Mouse (Mus musculus): Measurements from ENCODE around the gene Glcci1. TPM values are rescaled to one million over a fixed set of nuclear protein-coding genes. Genes with fewer than 3 reads are reported as not detected.

Glcci1 gene
- total RNA-seq, 2 experiments from 2014 or later = 4.1 to 10.2 TPM

- no peak for ATAC-seq (ENCODE audit: poor library complexity, severe bottlenecking)
Measured at GRCm38 (mm10) chr6:8544822-8545221, 35.4 kb downstream of the Glcci1 start.

DNA sequence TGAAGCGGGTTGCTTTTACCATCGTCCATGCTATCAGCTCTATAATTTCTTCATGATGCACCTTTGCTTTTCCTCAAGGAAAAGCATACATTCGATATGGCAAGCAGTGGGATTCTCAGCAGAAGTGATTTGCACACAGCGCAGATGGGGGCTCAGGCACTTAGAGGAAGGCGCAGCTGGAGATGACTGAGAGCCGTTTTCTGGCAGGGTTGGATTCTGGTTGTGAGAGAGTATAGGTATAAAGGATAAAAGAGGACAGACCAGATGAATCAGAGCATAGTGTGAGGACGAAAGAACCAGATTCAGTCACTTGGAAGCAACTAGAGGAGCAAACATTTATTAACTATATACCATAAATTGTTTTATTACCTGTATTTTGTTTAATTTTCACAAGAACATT, 36.4 kb downstream of the Glcci1 start:
- ATAC-seq (ENCODE audit: poor library complexity, severe bottlenecking) = no peak

DNA sequence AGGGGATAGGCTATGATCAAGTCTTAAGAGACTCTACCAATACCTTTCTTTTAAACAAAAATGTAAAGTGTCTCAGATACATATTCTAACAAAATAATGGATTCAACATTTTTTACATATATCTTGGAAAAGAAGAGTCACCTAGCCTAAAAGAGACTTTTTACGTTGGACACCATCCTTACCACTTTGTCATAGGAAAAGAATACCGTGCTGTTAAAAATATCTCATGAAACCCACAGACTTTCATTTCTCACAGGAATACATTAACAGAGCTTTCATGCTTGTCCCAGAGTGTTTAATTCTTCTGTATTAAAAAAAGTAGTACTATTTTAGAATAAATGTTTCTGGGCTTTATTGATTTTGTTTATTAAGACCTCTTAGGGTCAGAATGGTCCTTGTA, 41.8 kb downstream of the Glcci1 start:
- no peak for ATAC-seq (ENCODE audit: poor library complexity, severe bottlenecking)

GRCm38 (mm10) chr6:8556849-8557571, 47.6 kb downstream of the Glcci1 start:
- no peak for ATAC-seq (ENCODE audit: poor library complexity, severe bottlenecking)

GRCm38 (mm10) chr6:8560682-8561081, 51.3 kb downstream of the Glcci1 start:
- no peak for ATAC-seq (ENCODE audit: poor library complexity, severe bottlenecking)

- no peak for ATAC-seq (ENCODE audit: poor library complexity, severe bottlenecking)
Measured at GRCm38 (mm10) chr6:8582377-8582776, 73.0 kb downstream of the Glcci1 start.

DNA sequence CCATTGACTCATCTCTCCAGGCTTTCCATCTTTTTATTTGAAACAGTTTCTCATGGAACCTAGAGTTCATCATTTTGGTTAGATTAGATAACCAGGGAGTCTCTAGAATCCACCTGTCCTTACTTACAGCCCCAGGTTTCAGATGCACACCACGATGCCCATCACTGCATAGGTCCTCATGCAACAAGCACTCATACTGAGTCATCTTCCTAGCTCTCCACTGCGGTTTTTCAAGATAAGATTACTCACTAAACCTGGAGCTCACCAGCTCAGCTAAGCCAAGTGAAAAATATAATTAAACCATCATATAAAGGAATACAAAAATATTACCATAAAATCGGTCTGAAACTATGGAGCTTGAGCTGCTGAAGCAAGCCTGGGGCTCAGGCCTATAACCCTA, 74.5 kb downstream of the Glcci1 start:
- no peak for ATAC-seq (ENCODE audit: poor library complexity, severe bottlenecking)

GRCm38 (mm10) chr6:8591665-8592064, 82.3 kb downstream of the Glcci1 start:
- no peak for ATAC-seq (ENCODE audit: poor library complexity, severe bottlenecking)

DNA sequence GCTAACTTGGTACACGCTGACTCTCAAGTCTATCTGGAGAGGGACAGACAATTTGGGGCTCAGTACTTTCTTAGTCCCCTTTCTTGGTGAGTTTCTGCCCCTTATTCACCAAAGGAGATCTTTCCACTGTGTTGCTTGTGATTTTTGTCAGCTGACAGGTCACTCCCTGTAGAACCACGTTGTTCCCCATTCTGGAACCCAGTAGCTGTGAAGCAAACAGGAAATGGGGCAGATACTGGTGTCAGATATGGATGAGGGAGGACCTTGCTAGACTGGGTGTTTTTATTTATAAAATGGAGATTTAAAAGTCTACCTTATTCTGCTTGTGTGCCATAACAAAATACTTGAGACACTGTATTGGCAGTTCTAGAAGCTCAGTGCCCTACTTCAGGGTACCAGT, 108.0 kb downstream of the Glcci1 start:
- ATAC-seq (ENCODE audit: poor library complexity, severe bottlenecking) = peak; percentile 86

DNA sequence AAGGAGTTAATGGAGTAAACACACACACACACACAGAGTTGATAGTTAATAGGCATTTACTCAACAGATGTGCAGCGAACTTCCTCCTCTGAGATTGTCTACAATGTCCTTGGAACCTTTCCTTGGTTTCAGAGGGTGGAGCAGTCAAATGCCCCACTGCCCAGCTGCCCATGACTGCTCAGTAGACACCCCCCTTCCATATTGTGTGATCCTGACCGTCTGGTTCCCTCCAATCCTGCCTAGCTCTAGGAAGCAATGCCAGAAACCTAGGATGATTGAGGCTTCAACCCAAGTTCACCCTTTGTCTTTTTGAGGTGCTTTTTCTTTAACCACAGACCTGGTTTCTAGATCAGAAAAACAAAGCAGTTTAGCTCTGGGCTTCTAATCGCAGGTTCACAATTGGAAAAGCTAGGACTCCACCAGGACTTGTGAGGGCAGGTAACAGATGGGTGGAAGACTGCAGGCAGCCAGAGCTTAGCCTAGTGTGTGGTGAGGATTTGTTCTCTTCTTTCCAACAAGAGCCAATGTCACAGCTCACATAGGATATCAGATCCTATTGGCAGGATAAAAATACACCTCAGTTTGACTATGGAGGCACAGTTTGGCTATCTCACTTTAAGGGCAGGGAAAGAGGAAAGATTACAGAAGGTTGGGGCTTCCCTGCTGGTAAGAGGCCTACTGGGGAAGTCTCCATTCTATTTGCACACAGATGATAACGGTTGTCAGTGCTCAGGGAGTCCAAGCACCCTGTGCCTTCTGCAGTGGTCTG, 110.4 kb downstream of the Glcci1 start:
- ATAC-seq (ENCODE audit: poor library complexity, severe bottlenecking) = no peak

- ATAC-seq (ENCODE audit: poor library complexity, severe bottlenecking) = no peak
Measured at GRCm38 (mm10) chr6:8623045-8623444, 113.6 kb downstream of the Glcci1 start.

GRCm38 (mm10) chr6:8628226-8628625, 118.8 kb downstream of the Glcci1 start:
- no peak for ATAC-seq (ENCODE audit: poor library complexity, severe bottlenecking)

DNA sequence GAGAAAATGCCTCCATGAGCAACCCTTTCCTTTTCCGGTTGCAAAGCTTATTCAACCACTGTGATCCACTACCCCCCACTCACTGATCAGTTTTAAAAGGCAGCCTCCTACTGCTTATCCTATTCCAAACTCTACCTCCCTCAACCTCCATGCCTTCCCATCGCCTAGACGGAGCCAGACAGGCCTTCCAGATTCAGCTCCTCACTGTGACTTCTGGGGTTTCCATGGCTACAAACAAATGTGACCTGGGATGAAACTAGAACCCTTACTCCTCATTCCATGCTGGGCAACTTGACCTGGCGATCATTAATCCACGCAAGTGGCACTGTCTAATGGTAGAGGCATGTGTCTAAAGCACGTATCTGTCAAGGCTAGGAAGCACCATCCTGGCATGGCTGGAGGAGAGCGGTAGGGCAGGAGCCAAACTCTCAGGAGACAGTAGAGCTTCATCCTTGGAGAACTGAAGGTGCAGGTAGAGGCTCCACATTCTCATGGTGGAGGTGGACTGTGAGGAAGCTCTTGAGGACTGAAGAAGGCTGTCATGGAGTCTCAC, 119.4 kb downstream of the Glcci1 start:
- ATAC-seq (ENCODE audit: poor library complexity, severe bottlenecking) = no peak

GRCm38 (mm10) chr6:8630531-8630930, 121.1 kb downstream of the Glcci1 start:
- ATAC-seq (ENCODE audit: poor library complexity, severe bottlenecking) = no peak

DNA sequence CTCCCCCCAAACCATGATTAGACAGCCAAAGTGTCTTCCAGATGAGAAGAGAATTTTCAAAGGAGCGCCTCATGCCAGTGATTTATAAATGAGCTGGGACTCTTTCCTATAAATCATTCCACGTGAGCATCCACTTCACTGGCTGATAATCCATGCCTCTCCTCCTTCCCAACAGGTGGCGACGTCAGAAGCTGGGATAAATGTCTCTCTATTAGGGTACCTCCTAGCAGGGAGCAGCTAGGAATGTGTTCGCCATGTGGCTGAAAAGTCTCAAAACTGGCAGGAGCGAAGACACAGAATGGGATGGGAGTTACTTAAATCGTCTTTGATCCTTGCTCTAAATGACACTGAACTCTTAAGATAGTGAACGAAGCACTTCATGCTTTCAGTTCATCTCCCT, 122.0 kb downstream of the Glcci1 start:
- ATAC-seq (ENCODE audit: poor library complexity, severe bottlenecking) = no peak

DNA sequence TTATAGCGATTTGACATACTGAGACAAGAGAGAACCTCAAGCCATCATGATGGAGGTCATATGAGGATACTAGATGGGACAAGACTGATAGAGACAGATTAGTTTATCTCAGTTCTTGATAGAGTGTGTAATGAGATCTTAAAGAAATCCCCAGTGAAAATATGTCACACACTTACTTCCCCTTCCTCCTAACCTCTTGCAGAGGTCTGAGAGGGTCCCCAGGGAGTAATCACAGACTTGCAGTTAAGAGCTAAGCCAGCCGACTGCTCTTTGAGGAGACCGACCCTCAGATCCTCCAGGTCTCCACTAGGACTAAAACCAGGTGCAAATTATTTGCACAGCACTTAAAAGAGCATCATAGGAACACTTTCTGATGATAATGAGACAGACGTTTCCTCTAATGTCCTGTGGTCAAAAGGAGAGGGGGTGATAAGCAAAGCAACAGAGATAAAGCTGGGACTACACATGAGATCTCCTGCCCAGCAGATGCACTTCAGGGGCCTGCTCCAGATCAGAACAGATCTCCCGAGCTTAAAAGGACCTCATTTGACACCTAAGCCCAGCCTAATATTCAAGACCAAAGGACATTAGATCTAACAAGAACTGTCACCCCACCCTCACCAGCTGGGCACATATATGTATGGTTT, 122.7 kb downstream of the Glcci1 start:
- peak; percentile 33 for ATAC-seq (ENCODE audit: poor library complexity, severe bottlenecking)

DNA sequence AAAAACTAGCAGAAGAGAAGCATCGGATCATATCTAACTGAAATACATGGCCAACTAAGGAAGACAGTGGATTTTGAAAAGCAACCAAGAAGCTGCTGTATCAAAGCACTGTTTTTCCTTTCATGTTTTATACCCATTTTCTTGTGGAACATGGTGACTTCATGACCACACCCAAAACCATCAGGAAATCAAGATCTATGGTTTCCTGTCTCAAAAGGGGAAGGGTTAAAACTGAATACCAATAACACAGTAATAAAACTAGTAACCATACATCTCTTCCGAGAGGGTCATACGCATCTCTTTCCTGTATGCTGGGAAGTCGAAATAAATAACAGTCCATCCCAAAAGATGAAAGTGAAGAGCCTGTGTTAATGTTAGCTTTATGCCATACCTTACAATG, 123.3 kb downstream of the Glcci1 start:
- peak; percentile 52 for ATAC-seq (ENCODE audit: poor library complexity, severe bottlenecking)

DNA sequence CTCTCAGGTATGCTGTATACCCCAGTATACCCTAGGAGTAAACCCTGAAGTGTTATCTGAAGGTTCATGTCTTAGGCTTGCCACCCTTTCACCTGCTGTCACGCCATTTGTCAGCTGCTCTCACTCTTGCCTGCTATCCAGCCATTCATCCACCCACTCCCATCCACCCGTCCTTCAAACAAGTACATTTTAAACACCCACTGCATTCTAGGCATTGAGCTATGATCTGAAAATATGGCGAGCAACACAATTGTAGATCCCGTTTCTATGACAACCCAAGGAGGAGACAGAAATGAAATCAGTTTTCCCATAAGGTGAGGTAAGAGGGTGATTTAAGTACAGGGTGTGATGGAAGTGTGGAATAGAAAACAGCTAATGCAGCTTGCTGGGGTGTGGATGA, 128.7 kb downstream of the Glcci1 start:
- ATAC-seq (ENCODE audit: poor library complexity, severe bottlenecking) = no peak

DNA sequence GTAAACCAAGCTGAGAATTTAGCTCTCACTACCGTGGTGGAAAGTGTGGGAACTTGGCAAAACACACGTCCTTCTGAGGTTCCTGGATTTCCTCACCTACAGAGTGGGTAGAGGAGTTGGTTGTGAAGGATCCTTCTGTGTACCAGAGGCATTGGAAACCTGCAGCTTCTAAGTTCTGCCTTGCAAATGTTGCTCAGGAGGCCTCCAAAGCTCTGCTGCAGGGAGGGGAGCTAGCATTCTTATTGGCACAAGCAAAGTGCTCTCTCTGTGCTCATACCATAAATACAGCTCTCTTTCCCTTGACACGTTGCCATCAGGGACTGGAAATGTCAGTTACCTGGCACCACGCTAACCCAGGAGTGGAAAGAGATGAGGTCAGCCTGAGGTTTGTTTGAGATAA, 129.5 kb downstream of the Glcci1 start:
- ATAC-seq (ENCODE audit: poor library complexity, severe bottlenecking) = no peak

- no peak for ATAC-seq (ENCODE audit: poor library complexity, severe bottlenecking)
Measured at GRCm38 (mm10) chr6:8639526-8639925, 130.1 kb downstream of the Glcci1 start.

GRCm38 (mm10) chr6:8640863-8641262, 131.5 kb downstream of the Glcci1 start:
- ATAC-seq (ENCODE audit: poor library complexity, severe bottlenecking) = peak; percentile 49; the same call in 1 of the 2 replicates

DNA sequence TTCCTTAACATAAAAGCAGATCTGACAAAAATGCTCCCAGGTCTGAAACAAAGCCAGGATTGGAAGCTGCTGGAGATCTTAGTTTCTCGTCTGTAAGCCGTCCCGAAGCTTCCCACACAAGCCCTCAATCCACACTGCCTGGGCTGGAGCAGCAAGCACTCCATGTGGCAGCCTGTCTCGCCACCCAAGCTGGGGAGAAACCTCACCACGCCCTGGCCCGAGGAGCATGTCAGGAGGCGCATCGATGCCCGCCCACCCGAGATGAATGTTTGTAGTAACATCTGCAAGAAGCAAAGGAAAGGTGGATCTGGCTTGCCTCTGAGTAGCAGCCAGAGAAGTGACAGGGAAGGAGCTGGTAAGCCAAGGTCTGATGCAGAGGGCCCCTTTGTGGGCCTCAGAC, 135.3 kb downstream of the Glcci1 start:
- ATAC-seq (ENCODE audit: poor library complexity, severe bottlenecking) = no peak

All from megakaryocyte, adult 5-6 weeks (primary cell).